Mouse (Mus musculus): Measurements from ENCODE around the gene Hace1. TPM values are rescaled to one million over a fixed set of nuclear protein-coding genes. Genes with fewer than 3 reads are reported as not detected.

Hace1 gene
- total and polyA plus RNA-seq, 3 experiments, result 6.8 to 21.1 (median 11.4) TPM

- H3K27ac ChIP-seq (ENCODE audit: insufficient read depth, low read depth), result no peak overlapping the region
- in situ Hi-C loops (cut with MboI; ENCODE audit: low pct_ligation_motif_present, low pct_unique_long_range_greater_than_20kb, low sequenced_read_pairs) (no loop called here), dilution Hi-C loops (cut with MboI; ENCODE audit: extremely low pct_ligation_motif_present, extremely low pct_unique_long_range_greater_than_20kb, low sequenced_read_pairs) (no loop called here)
- TF ChIP-seq JUND (conservative IDR thresholded peaks at IDR 0.05; ENCODE audit: low read depth, low read length) (no peak), CTCF (conservative IDR thresholded peaks at IDR 0.05 in 1 of 2, IDR thresholded peaks at IDR 0.05 in 1 of 2; ENCODE audit: low read depth in 2 of 2, low read length in 2 of 2) (no peak), MYC (IDR thresholded peaks at IDR 0.05; ENCODE audit: low read depth, low read length) (no peak), BHLHE40 (IDR thresholded peaks at IDR 0.05; ENCODE audit: low read depth, low read length) (no peak), IRF4 (IDR thresholded peaks at IDR 0.05; ENCODE audit: low read depth, low read length) (no peak), ZKSCAN1 (IDR thresholded peaks at IDR 0.05; ENCODE audit: borderline replicate concordance, low read depth, low read length) (no peak), MAX (IDR thresholded peaks at IDR 0.05; ENCODE audit: low read length) (no peak), USF1 (IDR thresholded peaks at IDR 0.05; ENCODE audit: low read depth, low read length) (no peak), PAX5 (IDR thresholded peaks at IDR 0.05; ENCODE audit: low read length) (no peak), POLR2A (IDR thresholded peaks at IDR 0.05; ENCODE audit: low read depth, low read length) (no peak), MAFK (IDR thresholded peaks at IDR 0.05; ENCODE audit: insufficient replicate concordance, low read length) (no peak), HCFC1 (IDR thresholded peaks at IDR 0.05; ENCODE audit: low read depth, low read length) (no peak)
- no peaks in the 10 kb centered on the region for H3K27me3 ChIP-seq (replicated peaks)
- no peak for DNase-seq (ENCODE audit: extremely low read depth)
- H3K79me2 ChIP-seq (replicated peaks; ENCODE audit: control insufficient read depth, extremely low read depth, insufficient read depth, poor library complexity, severe bottlenecking), result no peaks in the 10 kb centered on the region
- H3K36me3 ChIP-seq (replicated peaks in 1 of 2; ENCODE audit: control insufficient read depth in 1 of 2, insufficient read depth in 1 of 2, low read length in 1 of 2), result peaks cover 2 to 18% of the 10 kb centered on the region in 2 experiments
- no peak overlapping the region for H3K4me2 ChIP-seq (ENCODE audit: insufficient read depth, low read depth, poor library complexity, severe bottlenecking)
- H3K9ac ChIP-seq (ENCODE audit: insufficient read depth, low read depth), result no peak overlapping the region
- H3K4me3 ChIP-seq (replicated peaks in 1 of 3; ENCODE audit: low read depth in 2 of 3, low read length in 2 of 3, poor library complexity in 1 of 3), result no peak overlapping the region
- no peaks in the 10 kb centered on the region for H3K9me3 ChIP-seq (replicated peaks; ENCODE audit: low read length)
- peaks cover 0 to 3% of the 10 kb centered on the region in 2 experiments; a peak in 1 of 4 replicates for H3K4me1 ChIP-seq (ENCODE audit: control insufficient read depth in 1 of 2, insufficient read depth in 2 of 2)
Measured at GRCm38 (mm10) chr10:45605853-45606252, 28.2 kb downstream of the Hace1 start.

- no peak overlapping the region for H3K4me2 ChIP-seq (ENCODE audit: insufficient read depth, low read depth, poor library complexity, severe bottlenecking)
- dilution Hi-C loops (cut with MboI; ENCODE audit: extremely low pct_ligation_motif_present, extremely low pct_unique_long_range_greater_than_20kb, low sequenced_read_pairs) (no loop called here), in situ Hi-C loops (cut with MboI; ENCODE audit: low pct_ligation_motif_present, low pct_unique_long_range_greater_than_20kb, low sequenced_read_pairs) (no loop called here)
- no peaks in the 10 kb centered on the region for H3K27me3 ChIP-seq (replicated peaks)
- no peak for DNase-seq (ENCODE audit: extremely low read depth)
- no peak overlapping the region for H3K9ac ChIP-seq (ENCODE audit: insufficient read depth, low read depth)
- no peak for TF ChIP-seq USF2 (conservative IDR thresholded peaks at IDR 0.05; ENCODE audit: low read depth, low read length)
- TF ChIP-seq NELFE (IDR thresholded peaks at IDR 0.05; ENCODE audit: low read depth, low read length), result no peak
- TF ChIP-seq MXI1 (IDR thresholded peaks at IDR 0.05; ENCODE audit: low read depth, low read length), result no peak
- TF ChIP-seq CHD1 (IDR thresholded peaks at IDR 0.05; ENCODE audit: low read depth, low read length), result no peak
- TF ChIP-seq IRF4 (IDR thresholded peaks at IDR 0.05; ENCODE audit: low read depth, low read length), result no peak
- no peak for TF ChIP-seq ZMIZ1 (IDR thresholded peaks at IDR 0.05; ENCODE audit: low read depth, low read length)
- peaks cover 3 to 30% of the 10 kb centered on the region in 2 experiments for H3K36me3 ChIP-seq (replicated peaks in 1 of 2; ENCODE audit: control insufficient read depth in 1 of 2, insufficient read depth in 1 of 2, low read length in 1 of 2)
- peaks cover 0 to 3% of the 10 kb centered on the region in 2 experiments; a peak in 1 of 4 replicates for H3K4me1 ChIP-seq (ENCODE audit: control insufficient read depth in 1 of 2, insufficient read depth in 2 of 2)
- no peak overlapping the region for H3K4me3 ChIP-seq (replicated peaks in 1 of 3; ENCODE audit: low read depth in 2 of 3, low read length in 2 of 3, poor library complexity in 1 of 3)
- H3K27ac ChIP-seq (ENCODE audit: insufficient read depth, low read depth), result no peak overlapping the region
- H3K79me2 ChIP-seq (replicated peaks; ENCODE audit: control insufficient read depth, extremely low read depth, insufficient read depth, poor library complexity, severe bottlenecking), result no peaks in the 10 kb centered on the region
- H3K9me3 ChIP-seq (replicated peaks; ENCODE audit: low read length), result no peaks in the 10 kb centered on the region
Measured at GRCm38 (mm10) chr10:45610727-45611126, 33.1 kb downstream of the Hace1 start.

Data from CH12.LX (cell line).